Mouse (Mus musculus): Measurements from ENCODE around the gene Golga2.

DNA sequence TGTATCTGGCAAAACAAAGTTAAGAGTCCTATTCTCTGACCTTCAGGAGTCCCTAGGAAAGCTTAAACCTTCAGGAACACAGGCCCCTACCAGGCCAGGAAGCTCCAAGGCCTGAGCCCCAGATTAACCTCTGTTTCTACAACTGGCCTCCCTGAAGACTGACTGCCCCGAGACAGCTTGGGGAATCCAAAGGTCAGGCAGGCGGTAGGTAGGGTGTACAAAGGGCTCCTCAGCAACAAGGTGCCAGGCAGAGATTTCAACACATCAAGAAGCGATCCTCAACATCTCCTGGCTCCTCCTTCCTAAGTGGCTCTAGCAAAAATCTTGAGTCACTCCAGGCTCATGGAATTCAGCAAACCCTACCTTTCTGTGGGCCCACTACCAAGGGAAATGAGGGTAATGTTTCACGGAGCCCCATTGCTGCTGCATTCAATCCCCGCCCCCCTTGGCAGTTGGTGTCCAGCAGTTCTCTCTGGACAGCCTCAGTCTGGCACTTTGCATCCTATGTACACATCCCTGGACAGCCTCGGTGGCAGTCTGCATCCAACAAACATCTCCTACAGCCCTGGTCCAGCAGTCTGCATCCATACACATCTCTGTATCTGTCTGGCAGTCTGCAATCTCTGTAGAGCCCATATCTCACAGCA lies 28.2 kb upstream of the Golga2 start:
- no peak for TF ChIP-seq POLR2A (IDR thresholded peaks at IDR 0.05; ENCODE audit: extremely low read depth, insufficient read depth, low read length)
- TF ChIP-seq CTCF (IDR thresholded peaks at IDR 0.05; ENCODE audit: extremely low read depth, insufficient read depth, low read length) = no peak

Data from cortical plate, adult 2 months (tissue).